Mouse (Mus musculus) megakaryocyte, embryonic 14.5 days (primary cell): ENCODE results near the gene Cpd. TPM values are rescaled to one million over a fixed set of nuclear protein-coding genes. Genes with fewer than 3 reads are reported as not detected.
A peak's percentile ranks its signal among the peaks of the same experiment; 100 is the strongest.

Source experiments
- H3K27me3 ChIP-seq: replicated peaks from 2 replicates; pipeline ENCODE3; 2012; ENCODE audit warnings: inconsistent platforms
- H3K36me3 ChIP-seq: replicated peaks from 2 replicates; pipeline ENCODE3; 2012; ENCODE audit warnings: low read length, inconsistent platforms, mixed read lengths
- H3K4me1 ChIP-seq: 2 replicates; pipeline ENCODE4 v1.6.1; 2012; ENCODE audit warnings: inconsistent platforms
- H3K4me3 ChIP-seq: replicated peaks from 2 replicates; pipeline ENCODE3; 2012; ENCODE audit warnings: moderate library complexity, mild to moderate bottlenecking, inconsistent platforms
- H3K9me3 ChIP-seq: 2 replicates; pipeline ENCODE4 v1.6.1; 2012; ENCODE audit warnings: inconsistent platforms
- FLI1 ChIP-seq: IDR thresholded peaks from 2 replicates; pipeline ENCODE4 v1.6.1; 2012; ENCODE audit warnings: low read length, inconsistent platforms, mixed read lengths
- GATA1 ChIP-seq: IDR thresholded peaks from 3 replicates; pipeline ENCODE4 v1.6.1; 2012; ENCODE audit warnings: mixed read lengths, low read length, inconsistent platforms, borderline replicate concordance
- polyA plus RNA-seq: library from polyadenylated mRNA; stranded (reverse); fragments of >175 nt; gene quantifications from 2 replicates; pipeline ENCODE4 v1.2.3, GENCODE M21; 2012; ENCODE audit warnings: low replicate concordance; ENCODE audit not compliant: insufficient read depth

Cpd gene
- polyA plus RNA-seq, 1 experiment: 1.0 TPM

DNA sequence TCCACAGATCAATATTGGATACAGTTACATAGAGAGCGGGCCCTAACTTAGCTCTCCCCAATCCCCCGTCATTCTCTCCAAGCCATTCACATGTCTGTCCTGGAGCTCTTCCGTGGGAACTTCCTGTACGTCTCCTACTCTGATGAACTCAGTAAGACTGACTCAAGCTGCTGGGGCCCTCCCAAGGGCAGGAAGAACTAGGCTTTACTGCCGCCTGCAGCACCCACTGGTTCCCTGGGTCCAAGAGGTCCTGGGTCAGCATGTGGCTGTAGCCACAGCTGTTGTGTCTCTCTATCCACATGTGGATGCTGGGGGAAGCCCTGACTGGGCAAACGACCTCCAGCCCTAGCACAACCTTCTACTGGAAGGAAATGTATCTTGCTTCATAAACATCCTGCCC lies 27.9 kb upstream of the Cpd start:
- peaks cover 24% of the 10 kb centered on the region for H3K4me1 ChIP-seq
- no peak for TF ChIP-seq FLI1
- no peak for TF ChIP-seq GATA1
- H3K4me3 ChIP-seq: no peak overlapping the region
- no peaks in the 10 kb centered on the region for H3K36me3 ChIP-seq
- H3K9me3 ChIP-seq: no peaks in the 10 kb centered on the region
- H3K27me3 ChIP-seq: peaks cover 5% of the 10 kb centered on the region

DNA sequence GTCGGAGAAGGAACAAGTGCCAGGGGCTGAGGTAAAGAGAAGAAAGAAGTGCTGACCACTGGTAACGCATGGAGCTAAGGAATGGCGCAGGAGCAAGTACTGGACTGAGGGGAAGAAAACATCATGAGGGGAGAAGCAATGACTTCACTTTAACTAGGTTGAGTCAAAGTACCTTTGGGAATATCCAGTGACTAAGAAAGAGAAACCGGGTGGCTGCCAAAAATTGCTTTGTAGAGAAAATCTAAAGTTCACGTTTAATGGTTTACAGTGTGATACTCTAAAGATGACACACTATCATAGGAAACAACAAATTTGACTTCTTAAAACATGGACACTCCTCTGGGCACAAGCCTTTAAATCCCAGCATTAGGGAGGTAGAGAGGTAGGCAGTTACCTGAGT lies 27.0 kb upstream of the Cpd start:
- TF ChIP-seq GATA1 (no peak), FLI1 (no peak)
- H3K27me3 ChIP-seq: peaks cover 8% of the 10 kb centered on the region
- H3K36me3 ChIP-seq: no peaks in the 10 kb centered on the region
- H3K4me1 ChIP-seq: peaks cover 23% of the 10 kb centered on the region
- no peak overlapping the region for H3K4me3 ChIP-seq
- no peaks in the 10 kb centered on the region for H3K9me3 ChIP-seq

DNA sequence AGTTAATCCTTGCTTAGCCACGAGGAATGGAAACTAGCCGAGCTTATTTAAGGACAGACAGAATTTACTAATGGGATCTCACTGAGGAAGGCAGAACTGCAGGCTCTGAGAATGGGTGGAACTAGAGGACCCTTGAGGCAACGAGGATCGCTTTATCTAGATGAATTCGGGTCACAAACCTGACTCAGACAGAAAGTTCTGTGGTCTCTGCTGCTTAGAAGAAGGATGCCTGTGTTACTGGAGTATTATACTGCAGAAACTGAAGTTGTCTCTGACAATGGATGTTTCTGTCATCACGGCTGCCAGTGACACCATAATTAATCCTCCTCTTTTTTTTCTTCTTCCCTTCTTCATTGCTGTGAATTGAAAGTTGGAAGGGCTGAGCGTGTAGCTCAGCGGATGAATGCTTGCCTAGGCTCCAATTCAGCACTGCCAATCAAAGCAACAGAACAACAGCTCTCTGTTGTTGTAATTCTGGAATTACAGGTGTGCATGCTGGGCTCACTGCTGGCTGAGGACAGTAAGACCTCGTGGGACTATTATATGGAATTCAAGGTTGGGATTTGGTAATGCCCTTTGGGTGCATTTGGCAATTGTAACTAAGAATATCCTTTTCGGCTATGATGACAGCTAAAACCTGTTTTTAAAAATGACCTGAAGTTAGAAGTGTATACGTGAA lies 25.9 kb upstream of the Cpd start:
- Histone ChIP-seq H3K36me3 (no peaks in the 10 kb centered on the region), H3K27me3 (peaks cover 5% of the 10 kb centered on the region), H3K4me1 (peaks cover 23% of the 10 kb centered on the region), H3K4me3 (no peak overlapping the region), H3K9me3 (no peaks in the 10 kb centered on the region)
- TF ChIP-seq FLI1: no peak
- TF ChIP-seq GATA1: no peak

- H3K27me3 ChIP-seq: peaks cover 7% of the 10 kb centered on the region
- TF ChIP-seq FLI1 (no peak), GATA1 (no peak)
- H3K9me3 ChIP-seq: peaks cover 10% of the 10 kb centered on the region
- peaks cover 33% of the 10 kb centered on the region for H3K4me1 ChIP-seq
- no peak overlapping the region for H3K4me3 ChIP-seq
- no peaks in the 10 kb centered on the region for H3K36me3 ChIP-seq
These were observed 14.4 kb upstream of the Cpd start for GRCm38 (mm10) chr11:76861185-76861584.

DNA sequence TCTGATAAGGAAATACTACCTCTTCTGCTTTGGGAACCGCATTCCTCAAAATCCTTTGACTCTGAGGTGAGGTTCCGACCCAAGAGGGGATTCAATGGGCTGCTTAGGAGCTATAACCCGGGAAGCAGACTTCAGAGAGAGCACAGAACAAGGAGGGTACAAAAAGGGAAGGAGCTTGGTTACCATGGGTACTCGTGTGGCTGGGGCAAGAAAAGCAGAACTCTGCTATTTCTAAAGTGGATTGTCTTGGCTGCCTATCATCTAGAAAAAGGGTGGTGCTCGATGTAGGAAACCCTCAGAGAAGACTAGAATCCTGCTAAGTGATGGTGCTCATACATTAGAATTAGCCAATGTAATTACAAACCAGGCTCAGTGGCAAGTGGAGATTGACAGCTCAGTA lies 12.4 kb upstream of the Cpd start:
- TF ChIP-seq GATA1 (no peak), FLI1 (no peak)
- H3K4me3 ChIP-seq: peak overlapping the region; percentile 87
- peaks cover 10% of the 10 kb centered on the region for H3K9me3 ChIP-seq
- peaks cover 7% of the 10 kb centered on the region for H3K27me3 ChIP-seq
- peaks cover 42% of the 10 kb centered on the region for H3K4me1 ChIP-seq
- no peaks in the 10 kb centered on the region for H3K36me3 ChIP-seq

- H3K4me1 ChIP-seq: peaks cover 42% of the 10 kb centered on the region
- H3K36me3 ChIP-seq: no peaks in the 10 kb centered on the region
- no peak for TF ChIP-seq FLI1
- no peak for TF ChIP-seq GATA1
- H3K27me3 ChIP-seq: peaks cover 7% of the 10 kb centered on the region
- peak overlapping the region; percentile 87 for H3K4me3 ChIP-seq
- H3K9me3 ChIP-seq: peaks cover 10% of the 10 kb centered on the region
These were observed 12.0 kb upstream of the Cpd start for GRCm38 (mm10) chr11:76858781-76859180.

GRCm38 (mm10) chr11:76857111-76857510 lies 10.3 kb upstream of the Cpd start:
- peaks cover 42% of the 10 kb centered on the region for H3K4me1 ChIP-seq
- peaks cover 7% of the 10 kb centered on the region for H3K27me3 ChIP-seq
- no peak overlapping the region for H3K4me3 ChIP-seq
- peaks cover 10% of the 10 kb centered on the region for H3K9me3 ChIP-seq
- TF ChIP-seq GATA1 (no peak), FLI1 (no peak)
- no peaks in the 10 kb centered on the region for H3K36me3 ChIP-seq

DNA sequence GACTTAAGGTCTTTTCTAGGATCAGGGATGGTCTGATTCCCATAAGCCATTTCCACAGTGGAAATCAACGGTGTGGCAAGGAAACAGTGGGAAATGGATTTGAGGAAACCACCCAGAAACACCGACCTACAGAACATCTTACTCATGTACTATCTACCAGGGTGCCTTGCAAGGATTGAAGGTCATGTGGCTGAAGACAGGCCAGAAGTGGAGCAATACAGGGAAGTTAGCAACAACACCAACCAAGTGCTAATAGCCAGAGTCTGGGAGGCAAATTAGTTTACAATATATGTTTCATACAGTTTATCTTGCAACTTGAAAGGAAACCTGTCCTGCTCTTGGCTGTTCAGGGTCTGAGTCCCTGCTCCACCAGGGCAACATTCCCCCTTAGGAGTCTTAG lies 9.8 kb upstream of the Cpd start:
- peaks cover 6% of the 10 kb centered on the region for H3K9me3 ChIP-seq
- H3K36me3 ChIP-seq: no peaks in the 10 kb centered on the region
- peaks cover 3% of the 10 kb centered on the region for H3K27me3 ChIP-seq
- TF ChIP-seq FLI1 (no peak), GATA1 (no peak)
- H3K4me3 ChIP-seq: no peak overlapping the region
- peaks cover 42% of the 10 kb centered on the region for H3K4me1 ChIP-seq

- peaks cover under 1% of the 10 kb centered on the region for H3K27me3 ChIP-seq
- H3K36me3 ChIP-seq: no peaks in the 10 kb centered on the region
- H3K9me3 ChIP-seq: peaks cover 6% of the 10 kb centered on the region
- H3K4me1 ChIP-seq: peaks cover 40% of the 10 kb centered on the region
- TF ChIP-seq FLI1 (no peak), GATA1 (no peak)
- no peak overlapping the region for H3K4me3 ChIP-seq
These were observed 7.9 kb upstream of the Cpd start for GRCm38 (mm10) chr11:76854475-76855341.

DNA sequence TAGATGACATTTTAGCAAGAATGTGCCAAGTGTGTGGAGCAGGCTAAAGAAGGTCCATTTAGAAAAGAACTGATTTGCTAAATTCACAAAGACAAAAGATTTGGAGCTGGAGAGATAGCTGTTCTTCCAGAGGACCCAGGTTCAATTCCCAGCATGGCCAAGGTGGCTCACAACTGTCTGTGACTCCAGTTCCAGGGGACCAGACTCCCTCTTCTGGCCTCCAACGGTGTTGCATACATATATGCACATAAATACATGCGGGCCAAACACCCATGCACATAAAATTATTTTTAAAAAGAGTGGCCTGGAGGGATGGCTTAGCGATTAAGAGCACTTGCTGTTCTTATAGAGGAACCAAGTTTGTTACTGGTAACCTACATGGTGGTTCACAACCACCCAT lies 4.7 kb upstream of the Cpd start:
- TF ChIP-seq FLI1: no peak
- TF ChIP-seq GATA1: no peak
- Histone ChIP-seq H3K36me3 (no peaks in the 10 kb centered on the region), H3K9me3 (peaks cover 19% of the 10 kb centered on the region), H3K4me1 (peaks cover 12% of the 10 kb centered on the region), H3K4me3 (no peak overlapping the region), H3K27me3 (peaks cover 12% of the 10 kb centered on the region)
